Mouse (Mus musculus): ENCODE results near the gene Rab3ip.
A peak's percentile ranks its signal among the peaks of the same experiment; 100 is the strongest.

The Rab3ip gene

DNA sequence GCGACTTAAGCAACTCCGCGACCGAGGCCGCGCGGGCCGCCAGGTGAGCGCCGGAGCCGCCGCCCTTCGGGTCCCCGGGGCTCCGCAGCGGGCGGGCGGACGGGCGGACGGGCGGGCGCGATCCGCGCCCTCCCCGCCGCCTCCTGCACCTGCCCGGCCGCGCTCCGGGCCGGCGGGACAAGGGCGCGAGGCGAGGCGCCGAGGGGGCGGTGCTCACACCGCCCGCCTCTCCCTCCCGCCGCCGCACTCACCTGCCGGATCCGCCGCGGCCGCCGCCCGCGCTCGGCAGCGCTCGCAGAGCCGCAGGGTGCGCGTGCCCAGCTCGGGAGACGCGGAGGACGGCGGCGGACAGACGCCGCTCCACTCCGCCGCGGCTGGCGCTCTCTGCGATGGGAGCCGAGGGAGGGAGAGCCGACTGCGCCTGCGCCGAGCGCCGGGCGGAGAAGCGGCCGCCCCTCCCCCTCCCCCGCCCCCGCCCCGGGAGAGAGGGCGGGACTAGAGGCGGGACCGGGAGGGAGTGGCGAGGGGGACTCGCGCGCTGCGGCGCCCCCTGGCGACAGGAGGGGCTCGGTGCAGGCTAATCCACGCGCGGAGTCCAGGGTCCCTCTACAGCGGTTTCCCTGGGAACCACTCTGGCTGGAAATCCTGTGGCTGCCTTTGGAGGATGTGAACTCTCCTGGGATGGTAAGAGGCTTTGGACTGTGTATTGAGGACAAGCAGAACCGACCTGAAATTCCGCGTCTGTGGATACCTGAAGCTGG is at the start of gene Rab3ip:
Gene Rab3ip (minus strand): TSS at position 761 of the 761 bp plus-strand sequence.
- peak; percentile 90 for DNase-seq (ENCODE audit: low read depth, low spot score)

DNA sequence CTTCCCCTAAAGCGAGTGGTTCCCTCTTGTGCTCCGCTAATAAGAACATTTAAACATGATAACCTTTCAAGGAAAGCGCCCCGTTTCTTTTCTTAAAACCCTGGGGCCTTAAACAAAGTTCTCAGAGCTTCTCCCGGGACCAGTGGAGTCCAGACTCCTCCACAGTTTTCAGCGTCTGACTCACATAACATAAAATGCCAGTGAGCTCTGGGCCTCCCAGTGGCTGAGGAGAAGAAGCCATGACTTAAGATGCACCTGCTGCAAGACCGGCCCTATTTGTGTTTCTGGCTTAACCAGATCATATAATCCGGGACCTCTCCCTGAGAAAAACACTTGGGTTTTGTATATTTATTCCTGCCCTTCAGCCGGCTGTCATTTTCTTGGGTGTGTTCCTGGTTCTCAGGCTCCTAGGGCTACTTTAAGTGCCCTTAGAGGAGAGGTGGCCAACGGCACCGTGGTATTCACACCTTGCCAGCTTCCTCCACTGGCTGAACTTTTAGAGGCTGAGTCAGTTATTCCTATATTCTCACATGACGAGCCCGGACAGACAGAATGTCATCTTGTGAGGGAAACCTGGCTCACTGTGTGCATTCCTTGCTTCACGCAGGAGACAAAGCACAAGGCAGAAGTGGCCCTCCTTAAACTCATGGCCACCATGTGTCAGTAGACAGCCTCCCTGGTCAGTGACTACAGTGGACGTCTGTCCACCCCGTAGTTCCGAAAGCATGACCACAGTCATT is 48.3 kb upstream of the Rab3ip start:
- no peak for DNase-seq (ENCODE audit: low read depth, low spot score)

DNA sequence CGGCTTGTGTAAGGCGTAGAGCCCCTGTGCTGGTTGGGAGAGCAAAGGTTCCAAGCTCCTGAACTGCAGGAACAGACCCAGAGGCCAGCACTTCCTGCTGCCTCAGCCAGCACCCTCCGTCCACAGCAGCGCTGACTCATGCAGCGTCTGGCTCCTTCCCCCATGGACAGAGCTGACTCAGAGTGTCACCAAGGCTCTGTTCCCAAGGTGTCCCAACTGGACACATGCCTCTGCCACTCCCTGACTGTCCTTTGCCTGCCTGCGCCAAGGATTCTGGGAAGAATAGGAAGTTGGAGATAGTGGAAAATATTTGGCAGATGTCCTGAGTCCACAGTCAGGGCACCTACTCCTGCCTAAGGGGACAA is 45.6 kb upstream of the Rab3ip start:
- DNase-seq (ENCODE audit: low read depth, low spot score): no peak

DNA sequence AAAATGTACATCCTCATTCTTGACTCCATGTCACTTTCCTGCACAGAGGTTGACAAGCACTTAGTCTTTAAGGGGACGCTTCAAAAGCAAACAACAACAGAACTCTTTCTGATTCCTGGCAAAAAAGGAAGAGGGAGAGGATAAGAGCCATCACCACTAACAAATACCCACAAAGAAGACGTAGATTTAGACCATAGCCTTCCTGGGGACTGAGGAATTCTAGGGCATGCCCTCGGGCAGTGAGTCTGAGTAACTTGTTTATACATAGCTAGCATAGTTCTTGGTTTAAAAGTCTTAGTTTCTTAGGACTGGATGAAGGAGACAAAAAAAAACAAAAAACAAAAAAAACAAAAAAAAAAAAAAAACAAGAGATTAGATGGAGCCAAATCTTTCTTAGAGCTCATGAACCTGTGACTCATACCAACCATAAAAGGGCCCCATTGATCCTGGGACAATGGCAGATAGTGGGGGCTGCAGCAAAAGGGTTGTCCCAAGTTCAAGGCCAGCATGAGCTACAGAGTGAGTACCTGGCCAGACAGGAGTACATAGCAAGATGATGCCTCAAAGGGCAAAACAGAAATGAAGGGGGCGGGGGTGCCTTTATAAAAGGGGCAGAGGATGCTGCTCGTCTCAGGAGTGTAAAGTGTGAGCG is 45.1 kb upstream of the Rab3ip start:
- DNase-seq (ENCODE audit: low read depth, low spot score): no peak

DNA sequence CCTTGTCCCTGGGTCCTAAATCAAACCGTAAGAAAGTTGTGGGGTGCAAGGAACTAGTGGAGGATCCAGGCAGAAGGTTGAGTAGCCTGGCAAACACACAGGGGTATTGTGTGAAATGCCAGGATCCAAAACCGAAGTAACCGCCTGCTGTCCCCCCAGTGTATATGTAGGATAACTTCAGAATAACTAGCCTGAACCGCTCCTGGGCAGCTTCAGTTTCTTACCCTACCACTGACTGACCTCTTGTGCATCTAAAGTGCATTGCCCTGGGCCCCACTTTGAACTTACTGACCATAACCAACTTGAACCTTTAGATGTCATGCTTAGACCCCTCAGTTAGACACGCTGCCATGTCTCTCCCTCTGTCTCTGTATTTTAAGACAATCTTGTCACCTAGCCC is 44.6 kb upstream of the Rab3ip start:
- DNase-seq (ENCODE audit: low read depth, low spot score): no peak

DNA sequence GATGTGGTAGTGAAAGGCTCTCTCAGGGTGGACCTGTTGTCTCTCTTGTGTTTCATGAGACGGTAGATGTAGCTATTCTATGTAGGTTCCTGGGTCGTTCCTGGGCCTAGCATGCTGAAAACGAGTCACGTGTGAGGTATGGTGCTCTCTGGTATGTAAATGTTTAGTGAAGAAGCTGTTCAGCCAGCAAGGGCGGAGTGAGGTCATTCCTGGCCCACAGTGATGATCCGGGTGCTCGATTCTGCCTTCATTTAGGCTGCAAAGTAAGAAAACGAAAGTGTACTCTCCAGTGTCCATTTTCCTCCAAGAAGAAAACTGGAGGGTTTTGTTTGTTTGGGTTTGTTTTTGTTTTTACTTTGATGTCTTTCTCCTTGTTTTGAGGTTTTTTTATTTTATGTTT is 43.4 kb upstream of the Rab3ip start:
- DNase-seq (ENCODE audit: low read depth, low spot score): peak; percentile 38

DNA sequence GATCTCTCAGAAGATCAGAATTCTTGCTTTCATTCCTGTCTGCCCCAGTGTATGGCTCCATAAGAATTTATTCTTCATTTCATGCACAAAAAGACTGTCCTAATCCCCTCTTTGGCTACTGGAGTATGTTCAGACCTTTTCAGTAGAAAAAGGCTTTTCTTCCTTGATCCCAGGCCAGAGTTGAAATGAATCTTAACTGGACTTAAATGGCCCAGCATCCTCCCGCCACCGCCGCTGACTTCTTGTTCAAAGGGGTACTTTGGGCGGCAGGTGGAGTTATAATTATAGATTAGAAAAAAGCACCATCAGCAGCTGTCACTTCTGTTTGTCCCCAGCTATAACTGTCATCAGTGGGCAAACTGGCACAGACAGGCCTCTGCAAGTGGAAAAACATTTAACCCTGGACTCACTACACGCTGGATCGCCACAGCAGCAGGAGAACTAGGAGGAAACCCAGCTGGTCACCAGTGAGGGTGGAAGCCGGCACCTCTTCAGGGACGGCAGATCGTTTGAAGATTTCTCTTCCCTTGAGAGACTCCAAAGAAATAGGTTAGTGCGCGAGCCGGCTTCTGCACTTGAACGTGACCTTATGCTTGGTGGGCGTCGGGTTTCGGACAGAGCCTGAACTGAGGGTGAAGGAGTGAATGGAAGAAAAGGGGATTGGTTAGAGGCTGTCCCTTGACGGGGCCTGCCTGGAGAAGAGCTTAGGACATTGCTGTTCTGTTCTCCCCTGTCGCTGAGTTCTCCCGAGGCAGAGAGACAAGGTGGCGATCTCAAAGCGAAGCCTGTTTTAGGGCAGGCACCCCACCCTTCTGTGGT is 35.9 kb upstream of the Rab3ip start, which contains the start of gene Best3:
Gene Best3 (plus strand): TSS at position 51 of the 819 bp plus-strand sequence.
- no peak for DNase-seq (ENCODE audit: low read depth, low spot score)

DNA sequence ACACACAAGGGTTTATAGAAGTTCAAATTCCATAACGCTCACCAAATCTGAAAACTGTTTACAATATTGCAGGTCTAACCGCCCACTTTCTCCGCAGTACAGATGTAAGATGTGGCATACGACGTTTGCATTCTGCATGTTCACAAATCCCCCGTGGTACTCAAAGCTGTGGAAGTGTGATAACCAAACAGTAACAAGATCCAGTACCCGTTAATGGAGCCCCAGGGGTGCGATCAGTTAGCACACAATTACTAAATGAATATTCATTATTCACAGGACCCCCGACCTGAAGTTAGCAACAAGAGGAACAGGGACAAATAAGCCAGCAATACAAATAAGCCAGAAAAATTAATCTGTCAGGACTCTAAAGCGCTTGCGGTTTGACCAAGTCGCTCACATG is 34.3 kb upstream of the Rab3ip start:
- DNase-seq (ENCODE audit: low read depth, low spot score): no peak

DNA sequence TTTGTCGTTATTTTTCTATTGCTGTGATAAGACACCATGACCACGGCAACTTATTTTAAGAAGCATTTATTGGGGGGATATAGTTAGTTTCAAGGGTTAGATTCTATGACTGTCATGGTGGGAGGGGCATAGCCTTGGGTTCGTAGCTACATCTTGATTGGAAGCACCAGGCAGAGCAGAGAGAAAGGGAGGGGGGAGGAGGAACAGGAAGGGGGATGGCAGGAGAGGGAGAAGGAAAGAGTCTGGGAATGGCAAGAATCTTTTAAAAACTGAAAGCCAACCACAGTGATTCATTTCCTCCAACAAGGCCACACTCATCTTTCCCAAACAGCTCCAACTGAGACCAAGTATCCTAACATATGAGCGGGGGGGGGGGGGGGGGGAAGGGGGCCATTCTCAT is 32.0 kb upstream of the Rab3ip start:
- DNase-seq (ENCODE audit: low read depth, low spot score): no peak

DNA sequence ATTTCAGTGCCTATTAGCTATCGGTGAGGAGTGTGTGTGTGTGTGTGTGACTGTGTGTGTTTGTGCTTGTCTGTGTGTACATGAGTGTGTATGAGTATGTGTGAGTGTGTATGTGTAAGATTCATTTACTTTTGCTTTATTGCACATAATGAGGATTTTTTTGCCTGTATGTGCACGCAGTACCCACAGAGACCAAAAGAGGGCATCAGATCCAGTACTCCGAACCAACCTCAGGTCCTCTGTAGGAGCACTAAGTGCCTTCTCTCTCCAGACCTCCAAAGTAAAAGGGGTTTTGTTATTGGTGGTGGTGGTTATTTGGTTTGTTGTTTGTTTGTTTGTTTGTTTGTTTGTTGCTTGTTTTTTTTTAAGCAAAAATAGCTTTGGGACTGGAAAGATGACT is 30.3 kb upstream of the Rab3ip start:
- peak; percentile 50 for DNase-seq (ENCODE audit: low read depth, low spot score)

DNA sequence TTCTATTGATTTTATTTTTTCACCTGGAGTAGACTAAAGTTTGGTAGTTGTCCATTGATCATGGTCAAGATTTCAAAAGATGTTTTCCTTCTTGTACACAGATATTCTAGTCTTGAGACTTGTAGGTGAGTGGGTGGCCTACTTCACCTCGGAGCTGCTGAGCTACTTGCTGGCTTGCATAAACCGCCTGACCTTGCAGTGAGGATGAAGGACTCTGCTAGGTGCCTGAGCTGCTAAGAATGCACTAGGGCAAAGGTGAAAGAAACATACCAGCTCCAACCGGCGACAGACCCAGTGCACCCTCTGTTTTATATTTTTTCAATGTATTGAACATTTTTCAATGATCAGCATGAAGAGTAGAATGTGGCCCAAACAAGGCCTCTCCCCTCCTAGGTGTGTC is 29.7 kb upstream of the Rab3ip start:
- no peak for DNase-seq (ENCODE audit: low read depth, low spot score)

DNA sequence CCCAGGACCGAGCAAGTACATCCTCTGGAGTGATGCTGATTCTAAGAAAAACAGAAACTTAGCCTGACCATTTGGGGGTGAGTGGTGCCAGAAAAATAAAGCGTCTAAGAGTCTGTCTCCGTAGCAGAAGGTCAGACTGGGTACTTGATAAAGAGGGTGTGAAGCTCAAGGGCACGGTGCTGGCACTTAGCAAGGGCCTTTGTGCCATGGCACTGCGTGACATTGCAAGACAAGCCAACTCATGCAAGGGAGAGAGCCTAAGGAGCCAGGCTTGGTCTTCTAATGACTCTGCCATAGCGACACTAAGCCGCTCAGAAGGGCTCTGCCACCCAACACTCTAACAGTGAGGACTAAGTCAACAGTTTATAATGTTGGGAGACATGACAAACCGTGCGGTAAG is 28.3 kb upstream of the Rab3ip start:
- no peak for DNase-seq (ENCODE audit: low read depth, low spot score)

DNA sequence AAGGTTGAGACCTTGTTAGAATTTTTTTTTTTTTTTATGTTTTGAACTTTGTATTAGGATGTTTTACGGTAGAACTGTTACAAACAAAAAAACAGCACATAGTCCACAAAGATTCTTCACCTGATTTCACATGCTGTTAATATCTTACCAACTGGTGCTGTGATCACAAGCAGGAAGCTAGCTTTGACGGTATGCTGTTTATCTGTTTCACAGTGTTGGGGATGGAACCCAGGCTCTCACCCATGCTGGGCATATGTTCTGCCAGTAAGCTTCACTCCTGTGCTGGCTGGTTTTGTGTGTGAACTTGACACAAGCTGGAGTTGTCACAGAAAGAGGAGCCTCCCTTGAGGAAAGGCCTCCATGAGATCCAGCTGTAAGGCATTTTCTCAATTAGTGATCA is 27.3 kb upstream of the Rab3ip start:
- DNase-seq (ENCODE audit: low read depth, low spot score): no peak

DNA sequence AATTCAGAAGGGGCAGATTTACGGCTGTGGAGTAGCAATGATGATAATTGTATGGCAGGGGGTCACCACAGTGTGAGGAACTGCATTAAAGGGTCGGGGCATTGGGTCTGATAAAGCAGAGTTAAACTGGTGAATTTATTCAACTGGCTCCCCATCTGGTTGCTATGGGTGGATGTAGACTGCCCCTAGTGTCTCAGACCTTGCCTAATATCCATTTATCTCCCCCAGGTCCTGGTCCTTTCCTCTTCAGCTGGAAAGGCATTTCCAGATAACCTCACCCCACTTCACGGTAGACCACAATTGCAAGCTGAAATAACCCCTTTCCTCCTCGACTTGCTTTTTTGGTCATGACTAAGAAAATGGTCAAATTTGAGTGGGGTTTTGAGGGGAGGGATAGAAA is 26.9 kb upstream of the Rab3ip start:
- no peak for DNase-seq (ENCODE audit: low read depth, low spot score)

DNA sequence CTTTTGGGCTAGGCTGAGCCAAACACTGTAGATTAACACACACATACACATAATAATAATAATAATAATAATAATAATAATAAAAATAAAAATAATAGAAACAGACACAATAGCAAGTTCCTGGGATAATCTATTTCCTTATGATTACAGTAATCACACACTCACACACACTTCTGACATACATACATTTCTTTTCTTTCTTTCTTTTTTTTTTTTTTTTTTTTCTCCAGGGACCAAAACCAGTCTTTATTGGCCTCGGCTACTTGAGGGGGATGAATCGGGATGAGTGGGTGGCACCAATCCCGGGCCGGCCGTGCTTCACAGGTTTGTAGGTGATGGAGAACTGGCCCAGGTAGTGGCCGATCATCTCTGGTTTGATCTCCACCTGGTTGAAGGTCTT is 21.9 kb upstream of the Rab3ip start, which contains the start of gene Gm10271:
Gene Gm10271 (minus strand): TSS at position 101 of the 400 bp plus-strand sequence.
- DNase-seq (ENCODE audit: low read depth, low spot score): no peak

DNA sequence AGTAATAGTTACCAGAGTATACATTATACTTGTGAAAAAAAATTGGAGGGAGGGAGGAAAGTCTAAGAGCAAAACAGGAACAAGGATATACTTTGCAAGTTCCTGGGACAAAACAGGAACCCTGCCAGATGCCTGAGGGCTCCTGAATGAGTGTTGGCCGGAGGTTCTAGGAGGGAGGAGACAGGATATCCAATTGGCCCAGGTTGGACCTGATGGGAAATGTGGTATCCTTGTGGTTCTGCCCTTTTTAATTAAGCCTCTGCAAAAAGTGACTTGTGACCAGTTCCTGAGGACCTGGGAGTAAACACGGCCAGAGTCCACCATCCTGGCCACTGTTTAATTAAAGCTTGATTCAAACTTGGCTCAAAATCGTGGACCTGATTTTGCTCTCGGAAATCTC is 18.2 kb upstream of the Rab3ip start:
- no peak for DNase-seq (ENCODE audit: low read depth, low spot score)

DNA sequence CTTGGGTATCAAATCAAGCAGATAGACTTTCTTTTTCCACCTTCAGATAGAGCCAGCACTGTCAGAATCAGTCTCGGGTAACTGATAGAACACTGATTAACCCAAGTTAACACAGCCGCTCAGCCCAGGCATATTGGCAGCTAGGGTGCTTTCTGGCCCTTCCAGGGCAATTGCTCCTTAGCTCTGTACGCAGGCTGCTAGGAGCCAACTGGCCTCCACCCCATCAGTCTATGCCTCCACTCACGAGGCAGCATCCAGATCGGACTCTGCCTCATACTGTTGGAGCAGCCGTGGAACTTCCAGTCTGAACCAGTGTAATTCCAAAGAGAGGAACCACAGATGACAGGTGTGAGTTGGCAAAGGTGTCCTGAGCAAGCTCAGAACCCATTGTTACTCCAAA is 15.5 kb upstream of the Rab3ip start:
- DNase-seq (ENCODE audit: low read depth, low spot score): no peak

DNA sequence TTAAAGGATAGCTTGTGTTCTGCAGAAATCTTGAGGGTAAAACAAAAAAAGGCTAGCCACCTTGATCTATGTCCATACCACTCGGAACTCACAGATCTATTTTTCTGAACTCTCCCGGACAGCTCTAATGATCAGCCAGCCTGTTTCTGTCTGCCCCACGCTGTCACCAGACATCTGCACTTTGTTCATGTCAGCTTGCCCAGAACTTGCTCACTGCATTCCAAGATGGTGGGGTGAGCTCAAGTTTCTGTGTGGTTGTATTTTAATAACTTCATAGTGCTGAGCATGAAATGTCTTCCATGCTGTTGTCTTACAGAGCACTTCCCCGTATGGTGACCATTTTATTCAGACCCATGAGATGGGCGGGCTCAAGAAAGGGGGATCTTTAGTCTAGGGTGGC is 14.7 kb upstream of the Rab3ip start:
- DNase-seq (ENCODE audit: low read depth, low spot score): no peak

DNA sequence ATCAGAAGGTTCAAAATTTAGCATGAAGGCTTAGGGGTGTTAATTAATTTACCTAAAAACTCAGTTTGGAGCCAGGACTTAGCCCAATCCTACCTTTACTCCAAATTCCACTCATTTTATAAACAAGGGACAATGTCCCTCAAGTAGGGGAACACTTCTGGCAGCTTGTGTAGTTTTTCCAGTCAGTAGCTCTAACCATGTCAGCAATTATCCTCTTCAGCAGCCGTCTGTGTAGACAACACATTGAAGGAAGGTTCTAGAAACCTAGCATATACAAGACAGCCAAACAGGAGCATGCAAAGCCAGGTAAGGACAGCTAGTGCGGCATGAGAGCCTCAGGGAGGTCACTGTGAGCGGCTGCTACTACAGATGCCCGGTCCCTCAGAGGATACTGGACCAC is 14.0 kb upstream of the Rab3ip start:
- no peak for DNase-seq (ENCODE audit: low read depth, low spot score)

DNA sequence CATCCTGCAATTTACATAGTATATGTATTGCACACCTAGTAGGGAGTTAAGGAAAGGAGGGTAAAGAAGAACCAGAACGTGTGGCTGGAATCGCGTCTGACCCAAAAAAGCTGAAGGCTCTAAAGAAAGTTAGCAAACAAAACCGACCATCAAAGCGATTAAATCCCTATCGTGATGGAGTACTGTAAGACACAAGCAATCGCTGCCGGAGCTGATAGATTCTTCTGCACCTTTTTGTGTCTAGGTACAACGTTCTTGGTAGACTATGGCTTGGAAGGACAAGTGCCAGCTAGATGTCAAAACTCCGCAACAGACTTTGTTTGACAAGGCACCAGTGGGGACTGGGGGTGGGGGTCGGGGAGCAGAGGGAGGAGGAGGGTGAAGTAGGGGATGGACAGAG is 13.5 kb upstream of the Rab3ip start:
- no peak for DNase-seq (ENCODE audit: low read depth, low spot score)

DNA sequence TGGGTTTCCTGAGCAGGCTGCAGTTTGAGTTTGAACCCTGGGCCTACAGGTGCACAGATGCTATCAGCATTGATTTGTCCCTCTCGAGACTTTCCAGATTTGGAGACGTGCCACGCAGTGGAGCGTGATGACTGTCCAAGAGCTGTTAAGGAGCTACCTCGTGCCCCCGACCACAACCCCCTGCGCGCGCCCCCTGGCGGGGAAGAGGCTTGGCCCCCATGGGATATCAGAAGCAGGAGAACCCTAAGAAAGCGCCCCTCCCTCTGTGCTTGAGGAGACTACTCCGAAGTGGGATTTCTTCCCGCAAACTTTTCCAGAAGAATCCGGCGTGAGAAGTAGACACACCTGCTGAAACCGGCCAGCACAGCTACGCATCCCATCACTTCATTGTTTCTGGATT is 12.2 kb upstream of the Rab3ip start:
- DNase-seq (ENCODE audit: low read depth, low spot score): peak; percentile 76

DNA sequence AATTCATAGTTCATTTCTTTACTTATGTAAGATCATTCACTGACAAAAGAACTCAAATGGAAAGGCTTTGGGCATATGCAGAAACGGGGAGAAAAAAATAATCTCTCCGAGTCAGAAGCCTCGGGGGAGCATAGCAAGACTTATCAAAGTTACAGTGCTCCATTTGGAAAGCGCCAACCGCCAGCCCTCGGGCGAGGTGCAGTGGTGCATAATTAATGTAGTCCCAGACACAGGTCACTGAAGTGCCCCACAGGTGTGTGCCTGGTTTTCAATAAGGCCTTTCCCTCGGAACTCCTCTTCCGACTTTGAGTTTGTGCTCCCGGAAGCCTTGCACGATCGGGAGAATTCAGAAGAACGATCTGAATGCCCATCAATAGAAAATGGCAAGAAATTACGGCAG is 11.6 kb upstream of the Rab3ip start:
- no peak for DNase-seq (ENCODE audit: low read depth, low spot score)
